Mouse (Mus musculus): ENCODE results near the gene Osbpl8. TPM values are rescaled to one million over a fixed set of nuclear protein-coding genes. Genes with fewer than 3 reads are reported as not detected.

Osbpl8 gene
- total and polyA plus RNA-seq, 3 experiments, result 12.9 to 26.4 (median 23.4) TPM

- dilution Hi-C loops (cut with MboI; ENCODE audit: extremely low pct_ligation_motif_present, extremely low pct_unique_long_range_greater_than_20kb, low sequenced_read_pairs) (no loop called here), in situ Hi-C loops (cut with MboI; ENCODE audit: low pct_ligation_motif_present, low pct_unique_long_range_greater_than_20kb, low sequenced_read_pairs) (no loop called here)
- peaks cover 0 to 1% of the 10 kb centered on the region in 2 experiments for H3K36me3 ChIP-seq (replicated peaks in 1 of 2; ENCODE audit: control insufficient read depth in 1 of 2, insufficient read depth in 1 of 2, low read length in 1 of 2)
- H3K4me2 ChIP-seq (ENCODE audit: insufficient read depth, low read depth, poor library complexity, severe bottlenecking), result 0 out of 2 replicates have a peak overlapping the region, but pooled peaks have one; percentile 31
- H3K9me3 ChIP-seq (replicated peaks; ENCODE audit: low read length), result no peaks in the 10 kb centered on the region
- H3K4me1 ChIP-seq (ENCODE audit: control insufficient read depth in 1 of 2, insufficient read depth in 2 of 2), result peaks cover 16 to 63% of the 10 kb centered on the region in 2 experiments
- H3K27ac ChIP-seq (ENCODE audit: insufficient read depth, low read depth), result peak overlapping the region; percentile 66; the same call in 1 of the 2 replicates
- DNase-seq (ENCODE audit: extremely low read depth), result no peak
- H3K9ac ChIP-seq (ENCODE audit: insufficient read depth, low read depth), result no peak overlapping the region
- TF ChIP-seq USF2 (conservative IDR thresholded peaks at IDR 0.05; ENCODE audit: low read depth, low read length) (no peak), CHD1 (IDR thresholded peaks at IDR 0.05; ENCODE audit: low read depth, low read length) (no peak), ETS1 (conservative IDR thresholded peaks at IDR 0.05; ENCODE audit: low read depth, low read length) (no peak), POLR2A (IDR thresholded peaks at IDR 0.05; ENCODE audit: low read depth, low read length) (no peak), JUND (conservative IDR thresholded peaks at IDR 0.05; ENCODE audit: low read depth, low read length) (no peak), NRF1 (IDR thresholded peaks at IDR 0.05; ENCODE audit: low read depth, low read length) (no peak), USF1 (IDR thresholded peaks at IDR 0.05; ENCODE audit: low read depth, low read length) (no peak), ZMIZ1 (IDR thresholded peaks at IDR 0.05; ENCODE audit: low read depth, low read length) (no peak), UBTF (IDR thresholded peaks at IDR 0.05; ENCODE audit: low read depth, low read length) (no peak), IRF4 (IDR thresholded peaks at IDR 0.05; ENCODE audit: low read depth, low read length) (no peak), CTCF (conservative IDR thresholded peaks at IDR 0.05 in 1 of 2, IDR thresholded peaks at IDR 0.05 in 1 of 2; ENCODE audit: low read depth in 2 of 2, low read length in 2 of 2) (no peak)
- H3K4me3 ChIP-seq (replicated peaks in 1 of 3; ENCODE audit: low read depth in 2 of 3, low read length in 2 of 3, poor library complexity in 1 of 3), result no peak overlapping the region
- H3K79me2 ChIP-seq (replicated peaks; ENCODE audit: control insufficient read depth, extremely low read depth, insufficient read depth, poor library complexity, severe bottlenecking), result peaks cover 27% of the 10 kb centered on the region
- no peaks in the 10 kb centered on the region for H3K27me3 ChIP-seq (replicated peaks)
Observed at GRCm38 (mm10) chr10:111163025-111163424, 1.5 kb upstream of the Osbpl8 start.

GRCm38 (mm10) chr10:111163601-111164240 lies 831 bp upstream of the Osbpl8 start:
- Histone ChIP-seq H3K4me2 (ENCODE audit: insufficient read depth, low read depth, poor library complexity, severe bottlenecking) (peak overlapping the region; percentile 77), H3K36me3 (replicated peaks in 1 of 2; ENCODE audit: control insufficient read depth in 1 of 2, insufficient read depth in 1 of 2, low read length in 1 of 2) (peaks cover 0 to 1% of the 10 kb centered on the region in 2 experiments), H3K27ac (ENCODE audit: insufficient read depth, low read depth) (peak overlapping the region; percentile 93), H3K27me3 (replicated peaks) (no peaks in the 10 kb centered on the region), H3K4me3 (replicated peaks in 1 of 3; ENCODE audit: low read depth in 2 of 3, low read length in 2 of 3, poor library complexity in 1 of 3) (peak overlapping the region; percentile 30 to 85 (median 49)), H3K4me1 (ENCODE audit: control insufficient read depth in 1 of 2, insufficient read depth in 2 of 2) (peaks cover 13 to 64% of the 10 kb centered on the region in 2 experiments), H3K9me3 (replicated peaks; ENCODE audit: low read length) (no peaks in the 10 kb centered on the region), H3K9ac (ENCODE audit: insufficient read depth, low read depth) (peak overlapping the region; percentile 85), H3K79me2 (replicated peaks; ENCODE audit: control insufficient read depth, extremely low read depth, insufficient read depth, poor library complexity, severe bottlenecking) (peaks cover 34% of the 10 kb centered on the region)
- no peak for DNase-seq (ENCODE audit: extremely low read depth)
- dilution Hi-C loops (cut with MboI; ENCODE audit: extremely low pct_ligation_motif_present, extremely low pct_unique_long_range_greater_than_20kb, low sequenced_read_pairs) (no loop called here), in situ Hi-C loops (cut with MboI; ENCODE audit: low pct_ligation_motif_present, low pct_unique_long_range_greater_than_20kb, low sequenced_read_pairs) (no loop called here)
- TF ChIP-seq MAFK (IDR thresholded peaks at IDR 0.05; ENCODE audit: insufficient replicate concordance, low read length) (0 out of 2 replicates have a peak, but pooled peaks have one; percentile 49), RCOR1 (conservative IDR thresholded peaks at IDR 0.05; ENCODE audit: low read depth, low read length) (no peak)

Measured in CH12.LX (cell line).